Mouse (Mus musculus) mature B cell (primary cell): ENCODE measurements around the gene Gm6793.

ENCODE experiments used
- in situ Hi-C: fragments of 300-500 bp; cut with MboI; formaldehyde crosslinking; loops from 2 replicates; pipeline ENCODE4 v1.14.3; 2019

Gm6793 gene

GRCm38 (mm10) chr8:112014936-112015335 is at the start of gene Gm6793:
Gm6793 (minus strand) TSS chr8:112015036.
- in situ Hi-C loops = no loop called here

GRCm38 (mm10) chr8:112061372-112061771 is 46.5 kb upstream of the Gm6793 start:
- in situ Hi-C loops = no loop called here

GRCm38 (mm10) chr8:112054456-112054855 is 39.6 kb upstream of the Gm6793 start:
- in situ Hi-C loops = no loop called here

GRCm38 (mm10) chr8:112051537-112051936 is 36.7 kb upstream of the Gm6793 start:
- in situ Hi-C loops = no loop called here

- in situ Hi-C loops = loop anchor here (25.0 kb wide), 1 partner anchor 1587 kb away; the partner anchor contains the start of genes Mon1b and Syce1l
Measured at GRCm38 (mm10) chr8:112049984-112050383, 35.1 kb upstream of the Gm6793 start.

GRCm38 (mm10) chr8:112048293-112048692 is 33.5 kb upstream of the Gm6793 start:
- in situ Hi-C loops = loop anchor here (25.0 kb wide), 1 partner anchor 1589 kb away; the partner anchor contains the start of genes Mon1b and Syce1l

GRCm38 (mm10) chr8:112045896-112046295 is 31.1 kb upstream of the Gm6793 start:
- in situ Hi-C loops = loop anchor here (25.0 kb wide), 1 partner anchor 1591 kb away; the partner anchor contains the start of genes Mon1b and Syce1l

- in situ Hi-C loops = loop anchor here (25.0 kb wide), 1 partner anchor 1592 kb away; the partner anchor contains the start of genes Mon1b and Syce1l
Measured at GRCm38 (mm10) chr8:112045182-112045581, 30.3 kb upstream of the Gm6793 start.

GRCm38 (mm10) chr8:112037521-112037920 is 22.7 kb upstream of the Gm6793 start:
- in situ Hi-C loops = loop anchor here (25.0 kb wide), 1 partner anchor 1600 kb away; the partner anchor contains the start of genes Mon1b and Syce1l

GRCm38 (mm10) chr8:112034603-112035002 is 19.8 kb upstream of the Gm6793 start:
- in situ Hi-C loops = loop anchor here (25.0 kb wide), 1 partner anchor 1603 kb away; the partner anchor contains the start of genes Mon1b and Syce1l

- in situ Hi-C loops = loop anchor here (25.0 kb wide), 1 partner anchor 1604 kb away; the partner anchor contains the start of genes Mon1b and Syce1l
Measured at GRCm38 (mm10) chr8:112033071-112033470, 18.2 kb upstream of the Gm6793 start.

GRCm38 (mm10) chr8:112030663-112031062 is 15.8 kb upstream of the Gm6793 start:
- in situ Hi-C loops = loop anchor here (25.0 kb wide), 1 partner anchor 1607 kb away; the partner anchor contains the start of genes Mon1b and Syce1l

GRCm38 (mm10) chr8:112029455-112029854 is 14.6 kb upstream of the Gm6793 start:
- in situ Hi-C loops = loop anchor here (25.0 kb wide), 1 partner anchor 1608 kb away; the partner anchor contains the start of genes Mon1b and Syce1l

GRCm38 (mm10) chr8:112011816-112012242 is 3.0 kb downstream of the Gm6793 start:
- in situ Hi-C loops = no loop called here

- in situ Hi-C loops = no loop called here
Measured at GRCm38 (mm10) chr8:112010997-112011815, 3.6 kb downstream of the Gm6793 start, which contains the start of the genes Kars and Terf2ip. Kars (minus strand) TSS chr8:112011323. Terf2ip (plus strand) TSS chr8:112011398.

- in situ Hi-C loops = no loop called here
Measured at GRCm38 (mm10) chr8:112009558-112009957, 5.3 kb downstream of the Gm6793 start.

GRCm38 (mm10) chr8:112007669-112008068 is 7.2 kb downstream of the Gm6793 start:
- in situ Hi-C loops = no loop called here

- in situ Hi-C loops = no loop called here
Measured at GRCm38 (mm10) chr8:112005601-112006000, 9.2 kb downstream of the Gm6793 start.

GRCm38 (mm10) chr8:112004754-112005153 is 10.1 kb downstream of the Gm6793 start:
- in situ Hi-C loops = no loop called here

GRCm38 (mm10) chr8:111992703-111993039 is 22.2 kb downstream of the Gm6793 start:
- in situ Hi-C loops = no loop called here

GRCm38 (mm10) chr8:111992013-111992702 is 22.7 kb downstream of the Gm6793 start, which contains the start of gene Adat1:
Adat1 (minus strand) TSS chr8:111992302.
- in situ Hi-C loops = no loop called here

GRCm38 (mm10) chr8:111991278-111991677 is 23.6 kb downstream of the Gm6793 start:
- in situ Hi-C loops = no loop called here
